Mouse (Mus musculus) heart, postnatal 0 days (tissue): Measurements from ENCODE around the gene Tmem213.

Experiments used
- CTCF ChIP-seq: IDR thresholded peaks from 2 replicates; pipeline ENCODE4 v1.5.1; 2016; ENCODE audit warnings: antibody characterized with exemption, control low read depth, low read depth
- EP300 ChIP-seq: IDR thresholded peaks from 2 replicates; pipeline ENCODE4 v1.6.1; 2016; ENCODE audit warnings: antibody characterized with exemption, low read depth

- TF ChIP-seq CTCF = no peak
- TF ChIP-seq EP300 = no peak
These were observed 48.9 kb downstream of the Tmem213 start for GRCm38 (mm10) chr6:38157925-38158324.
